Mouse (Mus musculus): ENCODE data around the gene Aebp2. TPM values are rescaled to one million over a fixed set of nuclear protein-coding genes. Genes with fewer than 3 reads are reported as not detected.

The Aebp2 gene
- polyA plus RNA-seq, 1 experiment from 2014 or later, result 11.5 TPM

DNA sequence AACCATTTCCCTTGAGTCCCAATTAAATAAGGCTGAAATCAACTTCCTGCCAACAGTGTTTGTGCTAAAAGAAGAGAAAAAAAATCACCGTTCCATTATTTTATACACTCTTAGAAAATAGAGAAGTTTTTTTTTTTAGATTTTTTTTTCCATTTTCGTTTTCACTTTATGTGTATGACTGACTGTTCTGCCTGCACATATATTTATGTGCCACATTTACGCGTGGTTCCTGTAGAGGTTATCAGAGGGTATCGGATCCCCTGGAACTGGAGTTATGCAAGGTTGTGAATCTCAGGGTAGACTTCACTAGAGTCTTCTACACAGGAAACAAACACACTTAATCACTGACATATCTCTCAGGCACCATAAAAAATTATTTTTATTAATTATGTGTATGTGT lies 12.3 kb upstream of the Aebp2 start:
- Histone ChIP-seq H3K4me1 (no peaks in the 10 kb centered on the region), H3K36me3 (no peaks in the 10 kb centered on the region), H3K4me3 (no peak overlapping the region), H3K9me3 (no peaks in the 10 kb centered on the region), H3K27me3 (no peaks in the 10 kb centered on the region), H3K4me2 (no peak overlapping the region), H3K27ac (no peak overlapping the region), H3K9ac (no peak overlapping the region)
- ATAC-seq (ENCODE audit: borderline replicate concordance, extremely low read depth, low FRiP score, low TSS enrichment), result no peak
- 84% methylated on average over 5 of the region's 5 CpGs for WGBS

DNA sequence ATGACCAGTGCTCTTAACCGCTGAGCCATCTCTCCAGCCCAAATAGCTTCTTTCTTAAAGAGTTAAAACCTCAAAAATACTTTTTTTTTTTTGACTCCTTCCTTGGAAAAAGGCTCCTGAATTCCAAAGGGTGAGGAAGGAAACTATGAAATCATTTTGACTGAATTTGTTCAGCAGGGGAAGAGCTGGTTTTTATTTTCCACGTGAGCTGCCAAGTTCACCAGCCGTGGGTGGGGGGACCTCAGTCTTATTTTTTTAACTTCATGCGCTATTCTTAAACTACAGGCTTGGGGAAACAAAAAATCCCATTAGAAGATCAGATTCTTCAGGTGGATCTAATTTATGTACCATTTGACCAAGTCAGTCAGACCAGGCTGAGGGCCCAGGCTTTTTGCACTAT lies 11.2 kb upstream of the Aebp2 start:
- no peaks in the 10 kb centered on the region for H3K36me3 ChIP-seq
- ATAC-seq (ENCODE audit: borderline replicate concordance, extremely low read depth, low FRiP score, low TSS enrichment), result no peak
- no peak overlapping the region for H3K9ac ChIP-seq
- no peaks in the 10 kb centered on the region for H3K9me3 ChIP-seq
- H3K4me2 ChIP-seq, result no peak overlapping the region
- no peaks in the 10 kb centered on the region for H3K4me1 ChIP-seq
- no peak overlapping the region for H3K4me3 ChIP-seq
- H3K27ac ChIP-seq, result no peak overlapping the region
- no peaks in the 10 kb centered on the region for H3K27me3 ChIP-seq
- WGBS, result 72% methylated on average over 4 of the region's 4 CpGs

DNA sequence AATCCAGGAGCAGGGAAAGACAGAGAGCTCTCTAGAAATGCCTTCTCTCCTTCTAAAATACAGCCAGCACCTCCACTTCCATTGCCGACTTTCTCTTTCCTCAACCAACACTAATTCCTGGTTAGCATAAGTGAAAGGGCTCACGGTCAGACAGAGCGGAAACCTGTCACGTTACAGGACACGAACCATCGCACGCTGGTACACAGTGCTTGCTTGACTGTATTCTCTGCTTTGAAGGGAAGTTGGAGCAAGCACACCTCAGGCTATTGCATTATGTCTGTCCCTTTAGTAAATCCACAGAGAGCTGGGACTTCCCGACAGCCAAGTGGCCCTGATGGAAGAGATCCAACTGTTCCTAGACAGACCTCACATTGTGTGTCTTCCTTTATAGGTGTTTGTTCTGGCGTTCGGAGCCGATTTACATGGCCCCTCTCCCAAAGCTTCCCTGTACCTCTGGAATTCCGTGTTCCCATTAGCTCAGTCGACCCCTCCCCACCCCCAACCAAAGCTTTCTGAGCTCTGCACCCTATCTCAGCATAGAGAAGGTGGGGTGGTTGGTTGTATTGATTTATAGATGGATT lies 10.5 kb upstream of the Aebp2 start:
- 66% methylated on average over 13 of the region's 13 CpGs for WGBS
- Histone ChIP-seq H3K27me3 (no peaks in the 10 kb centered on the region), H3K4me2 (no peak overlapping the region)

GRCm38 (mm10) chr6:140613822-140614221 lies 8.6 kb upstream of the Aebp2 start:
- no peaks in the 10 kb centered on the region for H3K4me1 ChIP-seq
- H3K4me3 ChIP-seq, result no peak overlapping the region
- H3K4me2 ChIP-seq, result no peak overlapping the region
- H3K9me3 ChIP-seq, result no peaks in the 10 kb centered on the region
- 78% methylated on average over 3 of the region's 3 CpGs for WGBS
- H3K9ac ChIP-seq, result no peak overlapping the region
- no peaks in the 10 kb centered on the region for H3K27me3 ChIP-seq
- ATAC-seq (ENCODE audit: borderline replicate concordance, extremely low read depth, low FRiP score, low TSS enrichment), result no peak
- no peaks in the 10 kb centered on the region for H3K36me3 ChIP-seq
- no peak overlapping the region for H3K27ac ChIP-seq

More for the DNA sequence above, 10.5 kb upstream of the Aebp2 start:
- no peak overlapping the region for H3K27ac ChIP-seq
- H3K9me3 ChIP-seq, result no peaks in the 10 kb centered on the region
- H3K4me3 ChIP-seq, result no peak overlapping the region
- no peaks in the 10 kb centered on the region for H3K4me1 ChIP-seq
- no peak overlapping the region for H3K9ac ChIP-seq
- ATAC-seq (ENCODE audit: borderline replicate concordance, extremely low read depth, low FRiP score, low TSS enrichment), result no peak
- H3K36me3 ChIP-seq, result no peaks in the 10 kb centered on the region

DNA sequence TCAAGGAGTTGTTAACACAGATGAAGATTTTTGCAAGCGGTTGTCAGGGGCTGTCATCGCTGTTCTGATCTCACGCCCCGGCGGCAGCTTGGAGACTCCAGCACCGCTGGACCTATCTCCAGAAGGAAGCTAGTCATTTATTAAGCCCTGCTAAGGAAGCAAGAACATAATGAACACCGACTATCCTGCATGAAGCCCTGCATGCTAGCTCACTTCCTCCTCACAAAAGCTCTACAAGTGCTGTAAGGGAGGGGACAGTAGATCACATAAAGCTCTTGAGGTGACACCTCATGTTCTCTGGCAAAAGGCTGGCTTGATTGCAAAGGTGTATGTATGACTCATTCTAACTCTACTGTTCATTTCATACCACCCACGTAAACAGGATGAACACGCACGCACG lies 7.8 kb upstream of the Aebp2 start:
- Histone ChIP-seq H3K4me3 (no peak overlapping the region), H3K9ac (no peak overlapping the region), H3K4me2 (no peak overlapping the region), H3K27me3 (no peaks in the 10 kb centered on the region), H3K9me3 (no peaks in the 10 kb centered on the region), H3K4me1 (no peaks in the 10 kb centered on the region), H3K36me3 (no peaks in the 10 kb centered on the region), H3K27ac (no peak overlapping the region)
- WGBS, result 64% methylated on average over 11 of the region's 11 CpGs
- ATAC-seq (ENCODE audit: borderline replicate concordance, extremely low read depth, low FRiP score, low TSS enrichment), result no peak

- Histone ChIP-seq H3K4me1 (peaks cover 16% of the 10 kb centered on the region), H3K36me3 (no peaks in the 10 kb centered on the region), H3K27ac (no peak overlapping the region), H3K27me3 (no peaks in the 10 kb centered on the region), H3K4me2 (no peak overlapping the region), H3K9me3 (no peaks in the 10 kb centered on the region), H3K4me3 (no peak overlapping the region), H3K9ac (no peak overlapping the region)
- ATAC-seq (ENCODE audit: borderline replicate concordance, extremely low read depth, low FRiP score, low TSS enrichment), result no peak
- 60% methylated on average over 13 of the region's 13 CpGs for WGBS
Observed at GRCm38 (mm10) chr6:140620531-140621349, 1.7 kb upstream of the Aebp2 start.

GRCm38 (mm10) chr6:140621622-140622021 lies 841 bp upstream of the Aebp2 start:
- no peak overlapping the region for H3K4me2 ChIP-seq
- H3K4me3 ChIP-seq, result no peak overlapping the region
- H3K27ac ChIP-seq, result no peak overlapping the region
- H3K27me3 ChIP-seq, result no peaks in the 10 kb centered on the region
- H3K9me3 ChIP-seq, result no peaks in the 10 kb centered on the region
- H3K4me1 ChIP-seq, result peaks cover 24% of the 10 kb centered on the region
- WGBS, result 88% methylated on average over 1 of the region's 1 CpGs
- no peaks in the 10 kb centered on the region for H3K36me3 ChIP-seq
- ATAC-seq (ENCODE audit: borderline replicate concordance, extremely low read depth, low FRiP score, low TSS enrichment), result no peak
- no peak overlapping the region for H3K9ac ChIP-seq

- H3K4me1 ChIP-seq, result peaks cover 34% of the 10 kb centered on the region
- peak overlapping the region; percentile 99 for H3K4me3 ChIP-seq
- WGBS, result under 1% methylated on average over 101 of the region's 117 CpGs
- no peaks in the 10 kb centered on the region for H3K9me3 ChIP-seq
- H3K4me2 ChIP-seq, result peak overlapping the region; percentile 68
- ATAC-seq (ENCODE audit: borderline replicate concordance, extremely low read depth, low FRiP score, low TSS enrichment), result peak; percentile 94
- H3K27me3 ChIP-seq, result no peaks in the 10 kb centered on the region
- H3K27ac ChIP-seq, result peak overlapping the region; percentile 95
- H3K36me3 ChIP-seq, result no peaks in the 10 kb centered on the region
- H3K9ac ChIP-seq, result peak overlapping the region; percentile 92
Observed at GRCm38 (mm10) chr6:140623226-140624095, 998 bp downstream of the Aebp2 start.

DNA sequence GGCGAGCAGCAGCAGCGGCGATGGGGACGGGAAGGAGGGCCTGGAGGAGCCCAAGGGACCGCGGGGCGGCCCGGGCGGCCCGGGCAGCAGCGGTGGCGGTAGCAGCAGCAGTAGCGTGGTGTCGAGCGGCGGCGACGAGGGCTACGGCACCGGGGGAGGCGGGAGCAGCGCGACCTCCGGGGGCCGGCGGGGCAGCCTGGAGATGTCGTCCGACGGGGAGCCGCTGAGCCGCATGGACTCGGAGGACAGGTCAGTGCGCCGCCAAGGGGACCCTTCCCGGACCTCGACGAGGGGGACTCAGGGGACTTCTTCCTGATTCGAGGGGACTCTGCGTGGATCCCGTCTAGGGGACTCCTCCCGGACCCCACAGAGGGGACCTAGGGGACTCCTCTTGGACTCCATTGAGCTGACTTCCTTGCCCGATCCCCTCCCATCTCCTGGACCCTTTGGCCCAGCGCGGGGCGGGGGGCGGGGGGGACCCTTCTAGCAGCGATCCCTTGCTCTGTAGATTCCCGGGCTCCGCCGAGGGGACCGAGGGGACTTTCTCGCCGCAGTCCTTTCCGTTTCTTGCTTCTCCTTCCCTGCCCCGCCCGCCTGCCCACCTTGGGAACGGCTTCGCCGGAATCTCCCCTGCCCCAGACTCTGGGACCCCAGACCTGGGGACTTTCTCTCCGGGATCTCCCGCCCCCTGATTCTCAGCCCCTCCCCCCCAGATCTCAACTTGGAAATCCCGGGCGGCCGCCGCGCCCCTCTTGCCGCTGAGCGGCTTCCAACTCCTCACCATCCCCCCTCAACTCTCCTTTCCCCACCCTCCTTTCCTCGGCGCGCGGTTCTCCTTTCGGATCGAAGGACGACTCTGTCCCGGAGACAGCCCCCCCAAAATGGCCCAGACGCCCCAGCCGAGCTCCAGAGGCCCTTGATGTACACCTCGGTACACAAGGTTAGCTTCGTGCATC lies 1.9 kb downstream of the Aebp2 start:
- H3K9ac ChIP-seq, result peak overlapping the region; percentile 92
- H3K27me3 ChIP-seq, result no peaks in the 10 kb centered on the region
- H3K27ac ChIP-seq, result peak overlapping the region; percentile 95
- under 1% methylated on average over 75 of the region's 80 CpGs for WGBS
- peak overlapping the region; percentile 68 for H3K4me2 ChIP-seq
- no peaks in the 10 kb centered on the region for H3K36me3 ChIP-seq
- H3K4me3 ChIP-seq, result peak overlapping the region; percentile 99
- peaks cover 34% of the 10 kb centered on the region for H3K4me1 ChIP-seq
- H3K9me3 ChIP-seq, result no peaks in the 10 kb centered on the region
- peak; percentile 31 for ATAC-seq (ENCODE audit: borderline replicate concordance, extremely low read depth, low FRiP score, low TSS enrichment)

- H3K4me2 ChIP-seq, result no peak overlapping the region
- no peak for ATAC-seq (ENCODE audit: borderline replicate concordance, extremely low read depth, low FRiP score, low TSS enrichment)
- 85% methylated on average over 4 of the region's 4 CpGs for WGBS
Observed at GRCm38 (mm10) chr6:140629176-140629859, 6.9 kb downstream of the Aebp2 start.

DNA sequence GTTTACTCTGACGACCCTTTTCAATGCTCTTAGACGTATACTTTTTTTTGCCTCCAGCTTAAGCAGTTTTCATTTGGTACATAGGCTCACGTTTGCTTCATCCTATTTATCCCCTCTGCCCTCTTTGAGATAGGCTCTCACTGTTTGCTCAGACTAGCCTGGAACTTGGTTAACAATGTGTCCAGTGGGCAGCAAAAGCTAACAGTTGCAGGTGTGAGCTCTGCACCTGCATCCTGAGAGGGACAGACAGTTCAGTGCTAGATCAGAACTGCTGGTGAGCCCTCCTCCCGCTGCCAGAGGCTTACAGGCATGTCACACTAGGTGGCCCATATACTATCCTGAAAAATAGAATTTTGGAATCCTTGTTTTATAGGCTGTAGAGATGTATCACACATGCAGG lies 7.8 kb downstream of the Aebp2 start:
- no peak for ATAC-seq (ENCODE audit: borderline replicate concordance, extremely low read depth, low FRiP score, low TSS enrichment)
- Histone ChIP-seq H3K27me3 (no peaks in the 10 kb centered on the region), H3K4me2 (no peak overlapping the region), H3K4me3 (no peak overlapping the region), H3K4me1 (peaks cover 23% of the 10 kb centered on the region), H3K9me3 (no peaks in the 10 kb centered on the region), H3K36me3 (peaks cover 12% of the 10 kb centered on the region), H3K27ac (no peak overlapping the region), H3K9ac (no peak overlapping the region)
- WGBS, result 57% methylated on average over 4 of the region's 4 CpGs

More at GRCm38 (mm10) chr6:140629176-140629859, 6.9 kb downstream of the Aebp2 start:
- H3K4me1 ChIP-seq, result peaks cover 27% of the 10 kb centered on the region
- no peak overlapping the region for H3K4me3 ChIP-seq
- H3K9me3 ChIP-seq, result no peaks in the 10 kb centered on the region
- H3K9ac ChIP-seq, result no peak overlapping the region
- no peak overlapping the region for H3K27ac ChIP-seq
- H3K36me3 ChIP-seq, result peaks cover 9% of the 10 kb centered on the region
- H3K27me3 ChIP-seq, result no peaks in the 10 kb centered on the region

Data from lung, embryonic 15.5 days (tissue).